Mouse (Mus musculus) forebrain, embryonic 15.5 days (tissue): Measurements from ENCODE around the gene Npy5r. TPM values are rescaled to one million over a fixed set of nuclear protein-coding genes. Genes with fewer than 3 reads are reported as not detected.

Experiments used
- ATAC-seq: fragments of 200-750 bp; cut with Nextera tagmentation; replicated peaks from 2 replicates; pipeline ENCODE4 v1.8.0; 2017; ENCODE audit warnings: mild to moderate bottlenecking, moderate TSS enrichment, moderate library complexity
- H3K27ac ChIP-seq: fragments of 300-500 bp; sonication (generic); replicated peaks from 2 replicates; pipeline ENCODE4 v1.5.1; 2015; ENCODE audit warnings: mild to moderate bottlenecking, inconsistent platforms
- H3K27me3 ChIP-seq: fragments of 300-500 bp; sonication (generic); 2 replicates; pipeline ENCODE4 v1.6.1; 2015; ENCODE audit warnings: inconsistent platforms
- H3K36me3 ChIP-seq: fragments of 300-500 bp; sonication (generic); 2 replicates; pipeline ENCODE4 v1.6.1; 2015; ENCODE audit warnings: mild to moderate bottlenecking, inconsistent platforms
- H3K4me1 ChIP-seq: fragments of 300-500 bp; sonication (generic); 2 replicates; pipeline ENCODE4 v1.6.1; 2015; ENCODE audit warnings: inconsistent platforms
- H3K4me2 ChIP-seq: fragments of 300-500 bp; sonication (generic); replicated peaks from 2 replicates; pipeline ENCODE4 v1.6.1; 2015; ENCODE audit warnings: mild to moderate bottlenecking, inconsistent platforms
- H3K4me3 ChIP-seq: fragments of 300-500 bp; sonication (generic); 2 replicates; pipeline ENCODE4 v1.5.1; 2015; ENCODE audit warnings: mild to moderate bottlenecking, inconsistent platforms
- H3K9ac ChIP-seq: fragments of 300-500 bp; sonication (generic); replicated peaks from 2 replicates; pipeline ENCODE4 v1.6.1; 2015; ENCODE audit warnings: mild to moderate bottlenecking, inconsistent platforms
- H3K9me3 ChIP-seq: fragments of 300-500 bp; sonication (generic); 2 replicates; pipeline ENCODE4 v1.6.1; 2016; ENCODE audit warnings: inconsistent platforms
- WGBS: fragments of 180-500 bp; shearing (Covaris S2); methylation state at CpG from one replicate; pipeline ENCODE4 v1.1.7; 2015; ENCODE audit warnings: mixed read lengths; 5-methylcytosine and 5-hydroxymethylcytosine counted together
- polyA plus RNA-seq: library from polyadenylated mRNA; unstranded; fragments of >200 nt; fragmentation: Nextera tagmentation; extraction: Ambion mirVana; gene quantifications from 2 replicates; pipeline ENCODE4 v1.2.1, GENCODE M21; 2015

The Npy5r gene
- polyA plus RNA-seq, 1 experiment from 2014 or later = 0.41 TPM

DNA sequence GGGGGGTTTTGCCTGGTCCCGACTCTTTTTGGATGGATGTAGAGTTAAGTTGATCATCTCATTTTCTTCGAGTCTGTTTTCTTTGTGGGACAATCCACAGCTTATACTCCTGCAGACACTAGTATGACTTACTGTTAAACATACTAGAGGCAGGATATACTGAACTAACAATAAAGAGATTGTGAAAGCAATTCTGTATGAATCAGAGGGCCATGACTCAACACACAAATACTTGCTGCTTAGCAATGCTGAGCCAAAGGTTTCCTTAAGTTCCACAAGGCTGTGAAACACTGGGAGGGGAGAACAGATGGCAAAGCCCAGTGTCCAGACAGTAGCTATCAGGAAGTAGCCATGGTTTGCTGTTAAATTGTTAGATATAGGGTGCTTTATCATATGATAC is 6.7 kb downstream of the Npy5r start:
- WGBS = 88% methylated on average over 2 of the region's 2 CpGs
- no peak for ATAC-seq
- no peak overlapping the region for H3K4me2 ChIP-seq
- H3K36me3 ChIP-seq = no peaks in the 10 kb centered on the region
- H3K9me3 ChIP-seq = no peaks in the 10 kb centered on the region
- H3K4me1 ChIP-seq = no peaks in the 10 kb centered on the region
- no peak overlapping the region for H3K27ac ChIP-seq
- no peaks in the 10 kb centered on the region for H3K27me3 ChIP-seq
- H3K9ac ChIP-seq = no peak overlapping the region
- H3K4me3 ChIP-seq = no peak overlapping the region

- Histone ChIP-seq H3K27me3 (no peaks in the 10 kb centered on the region), H3K4me3 (no peak overlapping the region), H3K9me3 (no peaks in the 10 kb centered on the region), H3K9ac (no peak overlapping the region), H3K36me3 (no peaks in the 10 kb centered on the region), H3K4me1 (no peaks in the 10 kb centered on the region), H3K4me2 (no peak overlapping the region), H3K27ac (no peak overlapping the region)
- WGBS = 73% methylated on average over 1 of the region's 1 CpGs
- ATAC-seq = no peak
Observed at GRCm38 (mm10) chr8:66630721-66631120, 57.2 kb downstream of the Npy5r start.

Other genes with a start within 250 kb of the Npy5r start
- 12.1 and 13.5 TPM in 2 replicates for gene Tma16, start 201.6 kb downstream of the Npy5r start, polyA plus RNA-seq
- 0.06 TPM in 1 of 2 replicates, not detected in the other for gene Tktl2, start 176.4 kb downstream of the Npy5r start, polyA plus RNA-seq
- 5.5 and 5.6 TPM in 2 replicates for gene Npy1r, start 9.1 kb upstream of the Npy5r start, polyA plus RNA-seq
- gene Naf1, start 172.1 kb upstream of the Npy5r start, polyA plus RNA-seq = 2.4 and 2.6 TPM in 2 replicates